In genomic region chr14:114662028-114662427, GRCm38 (mm10) we compare ENCODE assay signal across 25 mouse cellular contexts.
DNase-seq lines count a peak whose midpoint lies in the region; ATAC-seq and TF ChIP-seq lines count a peak whose summit lies in the region.
"Had no signal": no experiment of that assay in that cellular context is flagged by ENCODE, and none has a peak within 500 bp of the region (broad histone marks: within the 10 kb centered on the region; RNA-seq: fewer than 3 reads in every experiment).

No protein-coding gene starts in this region.

- no peak overlapping the region for H3K4me3 ChIP-seq in MEL (ENCODE audit: control insufficient read depth in 1 of 2, insufficient read depth in 1 of 2, low read depth in 2 of 2, low read length in 2 of 2)

- H3K9ac ChIP-seq in MEL (ENCODE audit: control insufficient read depth, low read depth, low read length, poor library complexity, severe bottlenecking), result no peak overlapping the region

- no peak for TF ChIP-seq EP300 in MEL (IDR thresholded peaks at IDR 0.05; ENCODE audit: low read depth in 1 of 2, low read length in 2 of 2)

- no peak for TF ChIP-seq RAD21 in MEL (IDR thresholded peaks at IDR 0.05; ENCODE audit: low read depth, low read length)

- H3K79me2 ChIP-seq in MEL (ENCODE audit: control insufficient read depth, insufficient read depth, low read length, poor library complexity), result no peaks in the 10 kb centered on the region

- no peak for DNase-seq in frontal cortex, postnatal 10 days (ENCODE audit: low spot score in 2 of 2)
- DNase-seq in right cerebral cortex, adult 18-20 months, result peak; percentile 3
- no peak for DNase-seq in right cerebral cortex, postnatal 36 days (ENCODE audit: low spot score in 2 of 2)
- no peak for DNase-seq in MEL (ENCODE audit: low read depth, low spot score)
- DNase-seq in brain, adult 2 months (ENCODE audit: low read depth, low spot score), result peak; percentile 45
- no peak for DNase-seq in c-Kit-positive CD71-positive TER-119-positive erythroid progenitor cells, embryonic 14.5 days (ENCODE audit: low spot score)
- no peak for DNase-seq in thymus, postnatal 36 days
- DNase-seq: adrenal gland, adult 2 months; adrenal gland, adult 8-10 months; adrenal gland, postnatal 10 days; adrenal gland, postnatal 14 days; adrenal gland, postnatal 25 days; adrenal gland, postnatal 36 days; B cell, adult 2 months; cerebellum, adult 11 months; cerebellum, adult 11-12 months; cerebellum, adult 18-20 months; cerebellum, adult 2 months; cerebellum, adult 8-10 months had no signal

- TF ChIP-seq CTCF in MEL (IDR thresholded peaks at IDR 0.05 in 2 of 3, conservative IDR thresholded peaks at IDR 0.05 in 1 of 3; ENCODE audit: control insufficient read depth in 1 of 3, insufficient read depth in 1 of 3, low read depth in 2 of 3, low read length in 3 of 3, poor library complexity in 1 of 3, severe bottlenecking in 1 of 3), result no peak

- H3K36me3 ChIP-seq in MEL (ENCODE audit: control insufficient read depth in 1 of 2, insufficient read depth in 2 of 2, low read length in 2 of 2), result no peaks in the 10 kb centered on the region
- H3K36me3 ChIP-seq: G1E had no signal

- H3K27ac ChIP-seq in MEL (ENCODE audit: control insufficient read depth, low read depth, low read length), result no peak overlapping the region

- H3K27me3 ChIP-seq in MEL (ENCODE audit: control insufficient read depth in 1 of 2, insufficient read depth in 2 of 2, low read length in 2 of 2), result no peaks in the 10 kb centered on the region
- H3K27me3 ChIP-seq: CH12.LX, Patski had no signal

- peak; percentile 88 for ATAC-seq in frontal cortex, adult (ENCODE audit: low TSS enrichment)
- ATAC-seq: activated CD4-positive, CD25-positive, alpha-beta regulatory T cell, adult 4 months; CD4-positive, CD25-positive, alpha-beta regulatory T cell, adult 4 months; Patski had no signal

- H3K4me1 ChIP-seq in MEL (ENCODE audit: control insufficient read depth in 1 of 2, insufficient read depth in 2 of 2, low read length in 2 of 2), result no peaks in the 10 kb centered on the region

- no peak for TF ChIP-seq POLR2A in MEL (IDR thresholded peaks at IDR 0.05; ENCODE audit: control insufficient read depth in 1 of 2, insufficient read depth in 1 of 2, low read depth in 1 of 2, low read length in 2 of 2, poor library complexity in 1 of 2)

- no peaks in the 10 kb centered on the region for H3K9me3 ChIP-seq in MEL (replicated peaks; ENCODE audit: insufficient read depth, low read length)

TF ChIP-seq in MEL, 35 proteins besides CTCF, POLR2A, EP300 and RAD21:
- TF ChIP-seq MAZ (IDR thresholded peaks at IDR 0.05; ENCODE audit: low read depth, low read length), result no peak
- TF ChIP-seq CHD2 (IDR thresholded peaks at IDR 0.05; ENCODE audit: low read length), result no peak
- TF ChIP-seq ZKSCAN1 (IDR thresholded peaks at IDR 0.05; ENCODE audit: low read depth, low read length), result no peak
- TF ChIP-seq TCF12 (IDR thresholded peaks at IDR 0.05; ENCODE audit: low read depth, low read length), result no peak
- no peak for TF ChIP-seq MXI1 (IDR thresholded peaks at IDR 0.05; ENCODE audit: low read depth, low read length)
- no peak for TF ChIP-seq USF2 (IDR thresholded peaks at IDR 0.05; ENCODE audit: borderline replicate concordance in 1 of 2, insufficient read depth in 1 of 2, low read depth in 1 of 2, low read length in 2 of 2)
- TF ChIP-seq ZC3H11A (IDR thresholded peaks at IDR 0.05; ENCODE audit: low read depth, low read length), result 0 out of 2 replicates have a peak, but pooled peaks have one; percentile 0
- TF ChIP-seq NRF1 (IDR thresholded peaks at IDR 0.05; ENCODE audit: insufficient read depth, low read depth, low read length, poor library complexity, severe bottlenecking), result no peak

Comparison
In these comparisons a context has a peak if more than half of its experiments do, and no peak if none do; other contexts are left out.
1. DNase-seq: peak in right cerebral cortex, adult 18-20 months (single experiment) and brain, adult 2 months (single experiment); none in frontal cortex, postnatal 10 days (0 of 2), right cerebral cortex, postnatal 36 days (0 of 2), MEL (single experiment), c-Kit-positive CD71-positive TER-119-positive erythroid progenitor cells, embryonic 14.5 days (single experiment) and thymus, postnatal 36 days (0 of 2).